Mouse (Mus musculus): ENCODE measurements around the gene Gm960. TPM values are rescaled to one million over a fixed set of nuclear protein-coding genes. Genes with fewer than 3 reads are reported as not detected.

The Gm960 gene
- polyA plus RNA-seq, 1 experiment, result not detected

DNA sequence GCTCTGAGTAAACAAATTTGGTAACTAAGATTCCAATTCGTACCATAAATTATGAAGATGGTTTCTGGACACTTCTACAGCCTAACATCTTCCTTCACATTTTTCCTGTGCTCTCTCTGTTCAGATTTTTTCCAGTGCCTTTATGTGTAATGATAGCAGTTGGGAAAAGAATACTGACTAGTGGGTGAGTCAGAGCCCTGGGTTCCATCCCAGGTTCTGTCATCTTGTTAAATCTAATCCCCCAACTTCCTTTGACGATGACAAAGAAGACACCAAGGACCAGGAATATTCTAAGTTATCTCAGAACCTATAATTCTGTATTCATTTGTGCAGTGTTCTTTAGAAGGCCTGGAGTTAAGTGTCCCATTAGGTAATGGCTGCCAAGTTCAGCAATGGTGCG is 1.3 kb downstream of the Gm960 start:
- Histone ChIP-seq H3K4me3 (ENCODE audit: insufficient read depth, low read depth, low read length) (no peak overlapping the region), H3K4me1 (ENCODE audit: control insufficient read depth, insufficient read depth, insufficient read length, low read length) (no peaks in the 10 kb centered on the region; the same call in 1 of the 2 replicates), H3K27ac (replicated peaks; ENCODE audit: low read depth, low read length) (no peak overlapping the region)

DNA sequence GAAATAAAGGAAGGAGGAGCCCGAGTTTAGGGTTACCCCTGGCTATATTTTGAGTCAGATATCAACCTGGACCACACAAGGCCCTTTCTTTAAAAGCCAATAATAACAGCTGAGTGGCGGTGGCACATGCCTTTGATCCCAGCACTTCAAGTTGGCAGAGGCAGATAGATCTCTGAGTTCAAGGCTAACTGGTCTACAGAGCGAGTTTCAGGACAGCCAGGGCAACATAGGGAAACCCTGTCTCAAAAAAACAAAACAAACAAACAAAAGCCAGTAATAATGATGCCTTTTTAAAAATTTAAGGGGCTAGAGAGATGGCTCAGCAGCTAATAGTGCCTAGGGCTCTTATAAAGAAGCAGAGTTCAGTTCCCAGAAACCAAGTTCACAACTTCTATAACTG is 4.1 kb downstream of the Gm960 start:
- no peaks in the 10 kb centered on the region; the same call in 1 of the 2 replicates for H3K4me1 ChIP-seq (ENCODE audit: control insufficient read depth, insufficient read depth, insufficient read length, low read length)

DNA sequence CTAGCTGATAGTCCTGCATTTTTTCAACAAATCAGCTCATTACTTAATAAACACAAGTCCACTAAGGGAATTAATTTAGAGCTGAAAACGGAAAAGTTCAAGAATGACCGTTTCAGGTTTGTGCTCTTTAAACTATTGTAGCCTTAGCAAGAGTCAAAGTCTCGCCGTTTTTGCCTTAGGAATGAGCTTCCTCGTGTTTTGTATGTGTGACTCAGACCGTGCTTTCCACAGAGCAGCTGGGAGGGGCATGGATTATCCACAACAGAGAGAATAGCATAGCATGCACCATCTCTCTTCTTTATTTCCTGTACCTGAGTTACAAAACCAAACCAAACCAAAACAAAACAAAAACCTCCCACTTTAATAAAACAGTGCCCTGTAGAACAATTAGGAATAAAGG is 26.1 kb downstream of the Gm960 start:
- H3K4me1 ChIP-seq (ENCODE audit: control insufficient read depth, insufficient read depth, insufficient read length, low read length), result no peaks in the 10 kb centered on the region
- no peak overlapping the region for H3K27ac ChIP-seq (replicated peaks; ENCODE audit: low read depth, low read length)
- no peak overlapping the region for H3K4me3 ChIP-seq (ENCODE audit: insufficient read depth, low read depth, low read length)

More for the DNA sequence above, 4.1 kb downstream of the Gm960 start:
- H3K27ac ChIP-seq (replicated peaks; ENCODE audit: low read depth, low read length), result no peak overlapping the region
- no peak overlapping the region for H3K4me3 ChIP-seq (ENCODE audit: insufficient read depth, low read depth, low read length)

DNA sequence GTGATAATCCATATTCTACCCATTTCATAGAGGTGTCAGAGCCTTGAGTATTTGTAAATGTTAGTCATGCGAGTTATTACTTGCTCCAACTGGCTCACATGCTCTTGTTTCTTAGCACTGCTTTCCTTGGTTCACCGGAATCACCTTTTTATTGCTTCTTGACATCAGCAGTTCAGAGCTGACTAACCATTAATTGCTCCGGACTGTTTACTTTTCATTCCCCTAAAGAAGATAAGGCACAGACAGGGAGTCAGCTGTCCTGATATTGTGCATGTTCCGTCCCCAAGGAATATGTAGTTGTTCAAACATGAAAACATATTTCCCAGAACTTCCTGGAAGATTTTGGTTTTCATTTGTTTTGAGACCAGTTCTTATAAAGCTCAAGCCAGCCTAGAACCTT is 27.7 kb downstream of the Gm960 start:
- no peak overlapping the region for H3K27ac ChIP-seq (replicated peaks; ENCODE audit: low read depth, low read length)
- no peak overlapping the region for H3K4me3 ChIP-seq (ENCODE audit: insufficient read depth, low read depth, low read length)
- no peaks in the 10 kb centered on the region for H3K4me1 ChIP-seq (ENCODE audit: control insufficient read depth, insufficient read depth, insufficient read length, low read length)

DNA sequence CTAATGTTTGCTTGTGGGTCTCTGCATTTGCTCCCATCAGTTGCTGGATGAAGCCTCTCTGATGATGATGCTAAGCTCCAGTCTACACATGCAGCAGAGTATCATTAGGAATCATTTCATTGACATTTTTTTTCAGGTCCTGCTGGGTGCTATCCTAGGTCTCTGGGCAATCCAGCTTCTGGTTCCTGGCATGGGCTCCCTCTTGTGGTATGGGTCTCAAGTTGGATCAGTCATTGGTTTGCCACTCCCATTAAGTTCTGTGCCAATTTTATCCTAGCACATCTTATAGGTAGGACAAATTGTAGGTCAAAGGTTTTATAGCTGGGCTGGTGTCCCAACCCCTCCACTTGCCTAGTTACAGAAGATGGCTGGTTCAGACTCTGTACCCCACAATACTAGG is 31.7 kb downstream of the Gm960 start:
- no peak overlapping the region for H3K27ac ChIP-seq (replicated peaks; ENCODE audit: low read depth, low read length)
- no peaks in the 10 kb centered on the region for H3K4me1 ChIP-seq (ENCODE audit: control insufficient read depth, insufficient read depth, insufficient read length, low read length)
- H3K4me3 ChIP-seq (ENCODE audit: insufficient read depth, low read depth, low read length), result no peak overlapping the region

DNA sequence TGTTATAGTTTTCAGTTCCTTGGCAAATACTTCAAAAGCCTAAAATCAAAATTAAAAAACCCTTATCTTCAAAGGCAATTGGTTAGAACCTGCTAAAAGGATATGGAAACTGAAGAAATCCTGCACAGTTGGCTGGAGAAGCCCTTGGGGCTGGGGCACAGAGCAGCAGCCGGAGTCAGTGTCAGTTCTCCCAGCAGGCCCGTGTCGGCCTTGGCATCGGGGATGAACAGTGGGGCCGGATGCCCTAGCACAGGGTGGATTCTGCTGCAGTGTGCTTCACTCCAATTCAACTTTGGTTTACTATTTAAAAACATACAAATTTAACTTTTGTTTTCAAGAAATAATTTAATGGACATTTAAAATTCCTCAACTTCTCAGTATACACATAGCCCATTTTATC is 40.3 kb downstream of the Gm960 start:
- no peaks in the 10 kb centered on the region for H3K4me1 ChIP-seq (ENCODE audit: control insufficient read depth, insufficient read depth, insufficient read length, low read length)
- H3K4me3 ChIP-seq (ENCODE audit: insufficient read depth, low read depth, low read length), result no peak overlapping the region
- no peak overlapping the region for H3K27ac ChIP-seq (replicated peaks; ENCODE audit: low read depth, low read length)

DNA sequence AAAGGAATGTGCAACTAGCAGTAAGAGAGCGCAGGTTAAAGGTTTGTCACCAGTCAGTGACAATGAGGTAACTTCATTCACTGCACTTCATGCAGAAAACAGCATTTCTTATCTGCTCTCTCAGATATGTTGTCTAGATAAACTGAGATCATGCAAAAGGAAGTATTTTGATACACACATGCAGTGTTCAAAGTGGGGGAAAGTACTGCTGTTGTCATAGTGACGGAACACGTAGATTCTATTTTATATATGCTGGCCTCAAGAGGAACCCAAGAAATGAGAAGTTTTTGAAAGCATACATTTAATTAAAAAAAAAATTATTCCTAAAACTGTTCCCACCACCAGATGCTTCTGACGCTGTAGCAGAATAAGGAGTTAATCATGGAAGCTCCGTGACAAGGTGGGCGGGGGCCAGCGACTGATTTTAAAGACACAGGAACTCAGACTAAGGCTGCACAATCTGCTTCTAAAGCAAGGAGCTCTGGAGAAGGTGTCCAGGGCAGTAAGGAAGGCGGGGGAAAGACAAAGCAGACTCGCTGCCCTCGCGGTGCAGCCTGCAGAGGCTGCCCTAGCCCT is 51.5 kb downstream of the Gm960 start:
- Histone ChIP-seq H3K27ac (replicated peaks; ENCODE audit: low read depth, low read length) (no peak overlapping the region), H3K4me3 (ENCODE audit: insufficient read depth, low read depth, low read length) (no peak overlapping the region), H3K4me1 (ENCODE audit: control insufficient read depth, insufficient read depth, insufficient read length, low read length) (no peaks in the 10 kb centered on the region)

DNA sequence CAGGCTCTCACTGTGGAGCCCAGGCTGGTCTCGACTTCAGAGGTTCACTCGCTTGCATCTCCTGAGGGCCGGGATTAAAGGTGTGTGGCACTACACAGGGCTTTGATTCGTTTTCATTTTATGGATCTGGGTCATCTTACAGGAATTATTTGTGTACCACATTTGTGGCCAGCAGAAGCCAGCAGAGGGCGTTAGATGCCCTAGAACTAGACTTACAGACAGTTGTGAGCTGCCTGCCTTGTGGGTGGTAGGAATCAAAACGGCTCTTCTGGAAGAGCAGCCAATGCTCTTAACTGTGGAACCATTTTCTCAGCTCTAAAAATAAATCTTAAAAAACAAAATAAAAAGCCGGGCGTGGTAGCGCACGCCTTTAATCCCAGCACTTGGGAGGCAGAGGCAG is 54.2 kb downstream of the Gm960 start:
- Histone ChIP-seq H3K4me3 (ENCODE audit: insufficient read depth, low read depth, low read length) (no peak overlapping the region), H3K4me1 (ENCODE audit: control insufficient read depth, insufficient read depth, insufficient read length, low read length) (no peaks in the 10 kb centered on the region), H3K27ac (replicated peaks; ENCODE audit: low read depth, low read length) (no peak overlapping the region)

DNA sequence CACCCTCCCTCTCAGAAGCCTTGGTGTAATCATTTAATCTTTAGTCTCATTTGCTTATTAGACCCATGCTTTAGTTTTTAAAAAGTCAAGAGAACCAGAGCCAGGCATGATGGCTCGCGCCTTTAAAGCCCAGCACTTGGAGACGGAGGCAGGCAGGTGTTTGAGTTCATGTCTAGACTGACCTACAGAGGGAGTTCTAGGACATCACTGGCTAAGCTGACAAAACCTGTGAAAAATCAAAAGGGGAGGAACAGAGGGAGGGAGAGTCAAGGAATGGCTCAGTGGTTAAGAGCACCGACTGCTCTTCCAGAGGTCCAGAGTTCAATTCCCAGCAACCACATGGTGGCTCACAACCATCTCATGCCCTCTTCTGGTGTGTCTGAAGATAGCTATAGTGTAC is 62.5 kb downstream of the Gm960 start:
- no peak overlapping the region for H3K4me3 ChIP-seq (ENCODE audit: insufficient read depth, low read depth, low read length)

DNA sequence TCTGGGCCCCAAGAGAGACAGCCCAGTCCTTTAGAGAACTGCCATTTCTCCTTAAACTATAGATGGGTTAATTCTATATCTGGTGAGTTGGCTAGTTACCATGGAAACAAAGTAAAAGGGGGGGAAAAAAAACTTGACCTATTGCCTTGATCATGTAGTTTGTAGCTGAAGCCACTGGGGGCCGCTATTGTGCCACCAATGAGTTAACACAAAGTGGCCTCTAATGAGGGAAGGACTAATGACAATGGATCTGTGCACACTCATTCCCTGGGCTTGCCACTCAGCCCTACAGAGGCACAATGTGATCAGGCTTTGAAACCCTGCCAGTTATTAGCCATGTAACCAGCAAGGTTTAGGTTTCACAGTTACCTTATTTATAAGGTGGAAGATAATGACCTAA is 69.6 kb downstream of the Gm960 start:
- Histone ChIP-seq H3K4me1 (ENCODE audit: control insufficient read depth, insufficient read depth, insufficient read length, low read length) (0 out of 2 replicates have a peak, but pooled peaks cover 4% of the 10 kb centered on the region), H3K27ac (replicated peaks; ENCODE audit: low read depth, low read length) (no peak overlapping the region), H3K4me3 (ENCODE audit: insufficient read depth, low read depth, low read length) (no peak overlapping the region)

More for the DNA sequence above, 62.5 kb downstream of the Gm960 start:
- Histone ChIP-seq H3K27ac (replicated peaks; ENCODE audit: low read depth, low read length) (no peak overlapping the region), H3K4me1 (ENCODE audit: control insufficient read depth, insufficient read depth, insufficient read length, low read length) (no peaks in the 10 kb centered on the region)

DNA sequence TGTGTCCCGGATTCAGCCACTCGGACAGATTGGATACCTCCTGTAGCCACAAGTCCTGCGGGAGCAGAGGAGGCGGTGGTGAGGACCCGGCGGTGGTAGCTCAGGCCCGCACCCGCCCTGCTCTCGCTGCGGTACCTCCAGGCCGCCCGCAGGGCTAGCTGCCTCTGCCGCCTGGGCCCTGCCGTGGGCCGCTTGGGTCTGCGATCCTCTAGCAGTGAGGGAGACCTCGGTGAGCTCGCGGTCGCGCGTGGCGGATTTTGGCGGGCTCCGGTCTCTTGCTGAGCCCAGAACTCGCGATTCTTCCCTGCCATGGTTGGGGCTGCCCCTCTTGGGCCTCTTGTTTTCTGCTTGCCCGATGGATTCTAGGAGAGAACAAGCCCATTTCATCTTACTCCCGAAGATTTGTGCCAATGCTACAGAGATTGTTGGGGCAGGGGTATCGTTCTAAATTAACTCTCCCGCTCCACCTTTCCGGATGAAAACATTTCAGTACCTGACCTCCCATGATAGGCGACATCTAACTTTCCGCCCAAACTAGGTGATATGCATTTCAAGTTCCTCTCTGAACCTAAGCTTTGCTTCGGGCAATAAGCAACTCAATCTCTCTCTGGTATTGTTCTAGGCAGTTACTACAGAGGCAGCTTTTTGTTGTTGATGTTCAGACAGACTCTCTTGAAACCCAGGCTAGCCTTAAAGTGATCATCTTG is 72.5 kb downstream of the Gm960 start:
- H3K27ac ChIP-seq (replicated peaks; ENCODE audit: low read depth, low read length), result peak overlapping the region; percentile 67
- 0 out of 2 replicates have a peak, but pooled peaks cover 4% of the 10 kb centered on the region for H3K4me1 ChIP-seq (ENCODE audit: control insufficient read depth, insufficient read depth, insufficient read length, low read length)
- H3K4me3 ChIP-seq (ENCODE audit: insufficient read depth, low read depth, low read length), result peak overlapping the region; percentile 91

DNA sequence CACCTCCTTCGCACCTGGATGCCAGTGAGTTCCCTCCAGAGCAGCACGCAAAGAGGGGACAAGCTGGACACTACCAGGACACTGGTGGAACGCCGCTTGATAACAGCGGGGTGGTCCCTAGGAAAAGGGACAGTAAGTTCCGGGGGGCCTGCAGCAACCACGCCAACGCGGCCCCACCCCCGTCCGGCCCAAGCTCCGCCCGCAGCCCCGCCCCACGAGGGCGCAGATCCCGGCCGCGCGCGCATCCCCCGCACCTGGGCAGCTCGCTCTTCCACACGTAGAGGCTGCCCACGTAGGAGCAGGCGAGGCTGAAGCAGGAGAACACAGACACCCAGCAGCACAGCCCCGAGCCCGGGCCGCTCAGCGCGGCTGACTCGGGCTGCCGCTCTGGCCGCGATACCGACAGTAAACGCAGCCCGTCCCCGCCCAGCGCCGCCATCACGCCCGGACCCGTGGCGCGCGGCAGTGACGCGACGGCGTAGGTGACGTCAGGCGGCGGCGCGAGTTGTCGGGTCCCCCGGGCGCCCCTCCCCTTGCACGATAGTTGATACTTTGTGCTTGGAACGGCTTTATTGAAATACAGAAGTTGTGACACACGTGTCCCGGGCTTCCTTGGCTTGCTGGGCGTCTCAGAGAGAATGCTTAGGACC is 73.2 kb downstream of the Gm960 start, which contains the start of gene Rce1:
Gene Rce1 (minus strand): TSS at position 463 of the 650 bp plus-strand sequence.
- H3K27ac ChIP-seq (replicated peaks; ENCODE audit: low read depth, low read length), result peak within 1 kb of the TSS; percentile 73
- H3K4me3 ChIP-seq (ENCODE audit: insufficient read depth, low read depth, low read length), result peak within 1 kb of the TSS; percentile 91
- 0 out of 2 replicates have a peak, but pooled peaks cover 4% of the 10 kb centered on the region for H3K4me1 ChIP-seq (ENCODE audit: control insufficient read depth, insufficient read depth, insufficient read length, low read length)

DNA sequence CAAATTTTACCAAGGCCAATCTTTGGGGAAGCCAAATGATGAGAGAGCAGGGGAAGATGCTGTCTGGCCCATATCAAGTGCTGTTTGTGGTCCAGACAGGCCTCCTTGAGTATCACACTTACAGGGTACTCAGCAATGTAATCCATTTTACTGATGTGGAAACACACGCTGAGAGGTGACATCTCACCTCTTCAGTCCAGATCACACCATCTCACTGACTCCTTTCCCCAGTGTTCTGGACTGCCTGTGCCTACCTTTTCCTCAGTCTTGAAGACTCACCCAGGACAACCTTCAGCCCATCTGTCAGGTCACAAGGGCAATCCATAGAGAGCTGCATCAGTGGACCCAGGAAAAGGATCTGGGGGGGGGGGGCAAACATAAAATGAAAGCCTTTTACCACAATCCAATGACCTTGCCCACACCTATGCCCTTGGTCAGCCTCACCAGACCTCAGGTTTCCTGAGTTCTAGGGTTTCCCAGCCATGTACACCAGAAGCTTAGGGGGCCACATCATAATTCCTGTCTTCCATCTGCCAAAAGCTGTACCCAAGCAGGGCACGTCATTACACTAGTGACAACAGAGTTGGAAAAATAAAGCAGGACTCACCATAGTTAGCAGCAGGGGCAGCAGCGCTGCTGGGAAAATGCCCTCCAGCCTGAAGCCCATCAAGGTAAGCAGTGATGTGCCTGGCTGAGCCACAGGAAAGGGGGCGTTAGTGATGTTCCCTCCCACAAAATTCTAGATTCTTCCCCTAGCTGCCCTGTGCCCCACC is 73.9 kb downstream of the Gm960 start:
- Histone ChIP-seq H3K27ac (replicated peaks; ENCODE audit: low read depth, low read length) (peak overlapping the region; percentile 32), H3K4me1 (ENCODE audit: control insufficient read depth, insufficient read depth, insufficient read length, low read length) (0 out of 2 replicates have a peak, but pooled peaks cover 4% of the 10 kb centered on the region), H3K4me3 (ENCODE audit: insufficient read depth, low read depth, low read length) (peak overlapping the region; percentile 91)

DNA sequence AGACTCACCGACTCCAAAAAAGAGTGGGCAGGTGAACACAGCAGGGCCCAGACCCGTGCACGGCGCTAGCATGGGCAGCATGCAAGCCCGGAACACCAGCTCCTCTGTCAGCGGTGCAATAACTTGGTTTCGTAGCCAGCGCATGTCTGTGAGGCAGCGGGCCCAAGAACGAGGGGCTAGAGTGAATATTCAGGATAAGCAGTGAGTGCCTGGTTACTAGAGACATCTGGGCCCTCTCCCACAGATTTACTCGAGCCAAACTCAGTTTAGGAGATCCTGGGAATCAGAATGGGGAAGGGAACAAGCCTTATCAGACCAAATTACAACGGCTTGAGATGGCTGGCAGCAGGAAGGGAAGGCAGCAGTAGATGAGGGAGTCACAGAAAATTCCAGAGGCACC is 74.5 kb downstream of the Gm960 start:
- H3K4me1 ChIP-seq (ENCODE audit: control insufficient read depth, insufficient read depth, insufficient read length, low read length), result 0 out of 2 replicates have a peak, but pooled peaks cover 4% of the 10 kb centered on the region
- no peak overlapping the region; the same call in 1 of the 2 replicates for H3K4me3 ChIP-seq (ENCODE audit: insufficient read depth, low read depth, low read length)
- H3K27ac ChIP-seq (replicated peaks; ENCODE audit: low read depth, low read length), result no peak overlapping the region

DNA sequence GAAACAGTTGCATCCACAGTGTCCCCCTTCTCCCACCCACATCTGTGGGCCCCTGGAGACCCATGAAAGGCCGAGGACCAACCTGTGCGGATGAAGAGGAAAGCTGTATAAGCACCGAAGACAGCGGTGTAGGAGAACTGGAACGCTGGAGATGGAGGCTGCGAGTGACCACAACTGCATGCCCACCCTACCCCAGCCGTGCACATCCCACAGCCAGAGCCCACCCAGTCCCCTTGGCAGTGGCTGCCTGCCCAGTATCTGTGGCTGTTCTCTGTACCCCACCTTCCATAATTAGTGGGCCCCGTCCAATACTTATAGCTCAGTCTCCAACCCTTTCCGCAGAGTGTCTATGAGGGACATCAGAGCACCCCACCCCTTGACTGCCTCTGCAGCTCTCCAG is 75.0 kb downstream of the Gm960 start:
- H3K4me3 ChIP-seq (ENCODE audit: insufficient read depth, low read depth, low read length), result no peak overlapping the region
- no peak overlapping the region for H3K27ac ChIP-seq (replicated peaks; ENCODE audit: low read depth, low read length)
- 0 out of 2 replicates have a peak, but pooled peaks cover 4% of the 10 kb centered on the region for H3K4me1 ChIP-seq (ENCODE audit: control insufficient read depth, insufficient read depth, insufficient read length, low read length)

Measured in brown adipose tissue, adult 24 weeks (tissue).